In the genomic region with DNA sequence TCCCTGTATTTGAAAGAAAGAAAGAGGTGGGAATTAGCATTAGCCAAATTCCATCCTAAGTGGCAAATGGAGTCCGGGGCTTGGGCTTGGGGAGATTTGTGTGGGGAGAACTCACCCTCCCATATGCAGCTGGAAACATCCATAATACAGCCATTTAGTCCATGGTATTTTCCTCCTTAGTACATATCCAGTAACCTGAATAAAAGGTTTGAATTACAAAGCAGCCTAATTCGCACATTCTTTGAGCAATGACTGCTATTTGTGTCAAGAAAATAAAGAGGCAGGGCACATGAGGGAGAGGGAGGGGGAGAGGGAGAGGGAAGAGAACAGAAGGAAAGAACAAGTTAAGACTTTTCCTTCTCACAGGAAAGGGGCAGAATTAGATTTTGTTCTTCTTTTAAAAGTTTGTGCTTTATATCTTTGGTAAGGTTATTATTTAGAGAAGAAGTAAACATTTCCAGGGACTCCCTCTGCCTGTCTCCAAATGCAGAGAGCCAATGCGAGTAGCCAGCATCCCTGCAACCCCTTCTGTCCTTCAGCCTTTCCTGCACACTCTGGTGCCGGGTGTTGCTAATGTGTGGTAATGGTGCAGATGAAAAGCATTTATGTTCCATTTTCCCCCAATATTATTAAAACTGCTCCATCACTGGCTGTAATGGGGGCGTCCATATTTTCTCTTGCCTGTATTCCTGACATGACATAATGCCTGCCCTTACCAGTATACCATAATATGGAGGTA, we compare ENCODE assay signal across 28 mouse cellular contexts.
A peak's percentile ranks its signal among the peaks of the same experiment; 100 is the strongest.
DNase-seq lines count a peak whose midpoint lies in the region; ATAC-seq and TF ChIP-seq lines count a peak whose summit lies in the region.
"Had no signal": no experiment of that assay in that cellular context is flagged by ENCODE, and none has a peak within 500 bp of the region (broad histone marks: within the 10 kb centered on the region; RNA-seq: fewer than 3 reads in every experiment).

No protein-coding gene starts in this region.

- H3K4me2 ChIP-seq in embryonic facial prominence, embryonic 14.5 days (ENCODE audit: low read depth, low read length): no peak overlapping the region
- H3K4me2 ChIP-seq in forebrain, embryonic 16.5 days (ENCODE audit: low read length): no peak overlapping the region
- H3K4me2 ChIP-seq: kidney, embryonic 15.5 days; liver, embryonic 12.5 days; midbrain, embryonic 11.5 days; neural tube, embryonic 13.5 days had no signal

- H3K27me3 ChIP-seq in embryonic facial prominence, embryonic 14.5 days (replicated peaks; ENCODE audit: control insufficient read depth, insufficient read depth, low read length): no peaks in the 10 kb centered on the region
- H3K27me3 ChIP-seq in forebrain, embryonic 16.5 days (replicated peaks; ENCODE audit: control insufficient read depth, insufficient read depth, low read length): no peaks in the 10 kb centered on the region
- H3K27me3 ChIP-seq: CH12.LX; kidney, embryonic 15.5 days; liver, embryonic 12.5 days; neural tube, embryonic 13.5 days had no signal

- no peak overlapping the region for H3K9ac ChIP-seq in embryonic facial prominence, embryonic 14.5 days (ENCODE audit: low read depth, low read length)
- no peak overlapping the region for H3K9ac ChIP-seq in forebrain, embryonic 16.5 days (replicated peaks; ENCODE audit: low read depth, low read length)
- H3K9ac ChIP-seq: kidney, embryonic 15.5 days; liver, embryonic 12.5 days; liver, postnatal 0 days; neural tube, embryonic 13.5 days had no signal

- DNase-seq in embryo, embryonic 10.5 days (ENCODE audit: low spot score): peak; percentile 2
- DNase-seq in embryo, embryonic 10 days (ENCODE audit: low spot score): no peak
- peak; percentile 12 for DNase-seq in Muller cell, postnatal 12 days (ENCODE audit: inconsistent ontology term)
- DNase-seq in embryonic facial prominence, embryonic 14.5 days (ENCODE audit: low spot score): peak; percentile 22
- DNase-seq in left cerebral cortex, adult 2 months (ENCODE audit: extremely low spot score in 1 of 2, low spot score in 2 of 2): no peak
- no peak for DNase-seq in heart, adult 18-20 months
- no peak for DNase-seq in gastrocnemius, postnatal 36 days
- DNase-seq: adrenal gland, adult 2 months; adrenal gland, postnatal 36 days; cerebellum, adult 9-11 months; heart, postnatal 14 days; kidney, adult 18-20 months; kidney, postnatal 25 days; layer of hippocampus, adult 9-11 months; left cerebral cortex, postnatal 4 days; liver, postnatal 0 days; lung, postnatal 36 days; thymus, adult 2 months; thymus, postnatal 36 days had no signal

- no peaks in the 10 kb centered on the region for H3K9me3 ChIP-seq in embryonic facial prominence, embryonic 14.5 days (ENCODE audit: control insufficient read depth, low read length)
- H3K9me3 ChIP-seq in forebrain, embryonic 16.5 days (ENCODE audit: control insufficient read depth, low read length): no peaks in the 10 kb centered on the region
- H3K9me3 ChIP-seq: hindbrain, embryonic 10.5 days; kidney, embryonic 15.5 days; liver, embryonic 12.5 days; neural tube, embryonic 13.5 days had no signal

- no peak overlapping the region for H3K27ac ChIP-seq in embryonic facial prominence, embryonic 14.5 days (replicated peaks; ENCODE audit: low read depth, low read length)
- no peak overlapping the region for H3K27ac ChIP-seq in forebrain, embryonic 16.5 days (ENCODE audit: low read length)
- no peak overlapping the region for H3K27ac ChIP-seq in left cerebral cortex, adult 2 months
- H3K27ac ChIP-seq: hindbrain, embryonic 10.5 days; kidney, embryonic 15.5 days; liver, embryonic 12.5 days; neural tube, embryonic 13.5 days had no signal

- H3K4me3 ChIP-seq in embryonic facial prominence, embryonic 14.5 days (ENCODE audit: low read depth, low read length): no peak overlapping the region
- H3K4me3 ChIP-seq in forebrain, embryonic 16.5 days (replicated peaks; ENCODE audit: low read length): no peak overlapping the region
- H3K4me3 ChIP-seq in left cerebral cortex, adult 2 months: no peak overlapping the region
- H3K4me3 ChIP-seq: hindbrain, embryonic 10.5 days; kidney, embryonic 15.5 days; liver, embryonic 12.5 days; neural tube, embryonic 13.5 days had no signal

- peak; percentile 68; the same call in 1 of the 2 replicates for ATAC-seq in embryonic facial prominence, embryonic 14.5 days (ENCODE audit: low read depth)
- peak; percentile 83 for ATAC-seq in forebrain, embryonic 16.5 days
- ATAC-seq: activated CD4-positive, CD25-positive, alpha-beta regulatory T cell, adult 4 months; hindbrain, embryonic 16.5 days; liver, embryonic 12.5 days; liver, postnatal 0 days had no signal

- WGBS in embryonic facial prominence, embryonic 14.5 days: 66% methylated on average over 5 of the region's 5 CpGs
- 26% methylated on average over 5 of the region's 5 CpGs for WGBS in forebrain, embryonic 16.5 days

- H3K4me1 ChIP-seq in embryonic facial prominence, embryonic 14.5 days (ENCODE audit: control insufficient read depth, insufficient read depth, low read length): no peaks in the 10 kb centered on the region
- peaks cover 6% of the 10 kb centered on the region; the same call in 1 of the 2 replicates for H3K4me1 ChIP-seq in forebrain, embryonic 16.5 days (replicated peaks; ENCODE audit: control insufficient read depth, insufficient read depth, low read length)
- H3K4me1 ChIP-seq: hindbrain, embryonic 10.5 days; kidney, embryonic 15.5 days; liver, embryonic 12.5 days; neural tube, embryonic 13.5 days had no signal

- intact Hi-C loops in left cerebral cortex, adult 2 months (cut with DNase I): no loop called here
- intact Hi-C loops in gastrocnemius, postnatal 36 days (cut with DNase I): no loop called here

- no peak for TF ChIP-seq CTCF in left cerebral cortex, adult 2 months (IDR thresholded peaks at IDR 0.05)

- H3K36me3 ChIP-seq in embryonic facial prominence, embryonic 14.5 days (ENCODE audit: control insufficient read depth, insufficient read depth, low read length): no peaks in the 10 kb centered on the region
- H3K36me3 ChIP-seq in forebrain, embryonic 16.5 days (ENCODE audit: control insufficient read depth, insufficient read depth): no peaks in the 10 kb centered on the region
- H3K36me3 ChIP-seq: hindbrain, embryonic 10.5 days; kidney, embryonic 15.5 days; liver, embryonic 12.5 days; neural tube, embryonic 13.5 days had no signal

Comparison
In these comparisons a context has a peak if more than half of its experiments do, and no peak if none do; other contexts are left out.
1. DNase-seq: peak in embryo, embryonic 10.5 days (single experiment), Muller cell, postnatal 12 days (single experiment) and embryonic facial prominence, embryonic 14.5 days (single experiment); none in embryo, embryonic 10 days (single experiment), left cerebral cortex, adult 2 months (0 of 2), heart, adult 18-20 months (0 of 2) and gastrocnemius, postnatal 36 days (0 of 2).